Mouse (Mus musculus) liver, embryonic 14.5 days (tissue): ENCODE data around the gene Pphln1. TPM values are rescaled to one million over a fixed set of nuclear protein-coding genes. Genes with fewer than 3 reads are reported as not detected.

Source experiments
- ATAC-seq: fragments of 200-750 bp; cut with Nextera tagmentation; 2 replicates; pipeline ENCODE4 v1.8.0; 2017; ENCODE audit warnings: moderate number of reproducible peaks, mild to moderate bottlenecking, moderate library complexity; ENCODE audit not compliant: insufficient read depth
- DNase-seq, 3 experiments: peaks; one replicate each; pipeline ENCODE4 v3.0.0-alpha.2; 2012 to 2013; ENCODE audit warnings: low read depth in 3 of 3, low spot score in 3 of 3
- H3K27ac ChIP-seq: fragments of 300-500 bp; sonication (generic); 2 replicates; pipeline ENCODE4 v1.5.1; 2014; ENCODE audit warnings: moderate library complexity, mild to moderate bottlenecking, control low read depth, inconsistent platforms
- H3K27me3 ChIP-seq: fragments of 300-500 bp; sonication (generic); 2 replicates; pipeline ENCODE4 v1.6.1; 2014; ENCODE audit warnings: mild to moderate bottlenecking, low read length, moderate library complexity; ENCODE audit not compliant: control insufficient read depth, insufficient read depth
- H3K36me3 ChIP-seq: fragments of 300-500 bp; sonication (generic); replicated peaks from 2 replicates; pipeline ENCODE4 v1.6.1; 2014; ENCODE audit warnings: low read depth; ENCODE audit not compliant: control insufficient read depth, insufficient read depth
- H3K4me1 ChIP-seq, 2 experiments: fragments of 200-500 bp in 1 of 2; fragments of 300-500 bp in 1 of 2; sonication (generic) in 1 of 2; replicated peaks; 2 replicates each; pipeline ENCODE4 v1.6.1; 2012 to 2014; ENCODE audit warnings: antibody characterized with exemption in 1 of 2, inconsistent platforms in 1 of 2, low read length in 1 of 2; ENCODE audit not compliant: control insufficient read depth in 2 of 2, insufficient read depth in 2 of 2
- H3K4me2 ChIP-seq: fragments of 300-500 bp; sonication (generic); 2 replicates; pipeline ENCODE4 v1.6.1; 2014; ENCODE audit warnings: low read depth, mild to moderate bottlenecking, control low read depth, moderate library complexity
- H3K4me3 ChIP-seq, 2 experiments: fragments of 200-500 bp in 1 of 2; fragments of 300-500 bp in 1 of 2; sonication (generic) in 1 of 2; 2 replicates each; pipeline ENCODE4 v1.5.1; 2012 to 2014; ENCODE audit warnings: low read depth in 2 of 2, low read length in 2 of 2, mild to moderate bottlenecking in 2 of 2, control low read depth in 1 of 2, inconsistent platforms in 1 of 2, moderate library complexity in 1 of 2; ENCODE audit not compliant: insufficient read depth in 1 of 2
- H3K9ac ChIP-seq: fragments of 300-500 bp; sonication (generic); replicated peaks from 2 replicates; pipeline ENCODE4 v1.6.1; 2014; ENCODE audit warnings: mild to moderate bottlenecking, control low read depth, moderate library complexity
- H3K9me3 ChIP-seq: fragments of 300-500 bp; sonication (generic); 2 replicates; pipeline ENCODE4 v1.6.1; 2016; ENCODE audit warnings: low read length, mixed read lengths; ENCODE audit not compliant: control insufficient read depth
- CTCF ChIP-seq: IDR thresholded peaks from 2 replicates; pipeline ENCODE4 v1.5.1; 2016; ENCODE audit warnings: antibody characterized with exemption, low read depth, control low read depth
- EP300 ChIP-seq: IDR thresholded peaks from 2 replicates; pipeline ENCODE4 v1.6.1; 2016; ENCODE audit warnings: antibody characterized with exemption, low read depth
- WGBS: fragments of 180-500 bp; shearing (Covaris S2); extraction: QIAGEN DNeasy Blood & Tissue Kit; methylation state at CpG from one replicate; pipeline ENCODE4 v1.1.7; 2014; ENCODE audit not compliant: insufficient replicate concordance; 5-methylcytosine and 5-hydroxymethylcytosine counted together
- polyA plus RNA-seq, 2 experiments: library from polyadenylated mRNA; depleted of rRNA in 1 of 2; stranded (reverse) in 1 of 2; unstranded in 1 of 2; fragments of >200 nt; fragmentation: Nextera tagmentation in 1 of 2; extraction: Ambion mirVana in 1 of 2; gene quantifications; 2 replicates each; pipeline versions ENCODE4 v1.2.1 to v1.2.3; 2012 to 2014

Gene Pphln1
- polyA plus RNA-seq, 2 experiments = 9.6 to 9.7 TPM

GRCm38 (mm10) chr15:93529831-93530702, 131.9 kb downstream of the Pphln1 start:
- Histone ChIP-seq H3K27ac (no peak overlapping the region), H3K9ac (no peak overlapping the region), H3K9me3 (no peaks in the 10 kb centered on the region), H3K4me1 (peaks cover 0 to 12% of the 10 kb centered on the region in 2 experiments; a peak in 2 of 4 replicates), H3K36me3 (no peaks in the 10 kb centered on the region), H3K4me2 (no peak overlapping the region), H3K4me3 (no peak overlapping the region), H3K27me3 (no peaks in the 10 kb centered on the region)
- no peak for DNase-seq
- 44% methylated on average over 12 of the region's 12 CpGs for WGBS
- peak; percentile 50 for ATAC-seq
- TF ChIP-seq EP300 (no peak), CTCF (no peak)

GRCm38 (mm10) chr15:93530703-93531032, 132.5 kb downstream of the Pphln1 start:
- H3K36me3 ChIP-seq = no peaks in the 10 kb centered on the region
- peaks cover 0 to 7% of the 10 kb centered on the region in 2 experiments; a peak in 2 of 4 replicates for H3K4me1 ChIP-seq
- no peak for ATAC-seq
- TF ChIP-seq CTCF = no peak
- no peak for TF ChIP-seq EP300
- DNase-seq = no peak
- H3K4me3 ChIP-seq = no peak overlapping the region
- H3K9me3 ChIP-seq = no peaks in the 10 kb centered on the region
- WGBS = 59% methylated on average over 3 of the region's 3 CpGs
- no peaks in the 10 kb centered on the region for H3K27me3 ChIP-seq
- H3K27ac ChIP-seq = no peak overlapping the region
- no peak overlapping the region for H3K4me2 ChIP-seq
- H3K9ac ChIP-seq = no peak overlapping the region

GRCm38 (mm10) chr15:93536191-93536590, 138.0 kb downstream of the Pphln1 start:
- ATAC-seq (no peak), DNase-seq (no peak)
- Histone ChIP-seq H3K4me2 (no peak overlapping the region), H3K27ac (no peak overlapping the region), H3K9me3 (no peaks in the 10 kb centered on the region), H3K36me3 (no peaks in the 10 kb centered on the region), H3K4me1 (peaks cover 4 to 11% of the 10 kb centered on the region in 2 experiments), H3K9ac (no peak overlapping the region), H3K27me3 (no peaks in the 10 kb centered on the region), H3K4me3 (no peak overlapping the region)
- 53% methylated on average over 4 of the region's 4 CpGs for WGBS
- TF ChIP-seq EP300 = no peak
- TF ChIP-seq CTCF = no peak

- H3K36me3 ChIP-seq = no peaks in the 10 kb centered on the region
- WGBS = 73% methylated on average over 7 of the region's 7 CpGs
- DNase-seq = no peak
- H3K27me3 ChIP-seq = no peaks in the 10 kb centered on the region
- no peak overlapping the region for H3K4me3 ChIP-seq
- no peak for ATAC-seq
- H3K4me1 ChIP-seq = peaks cover 4 to 11% of the 10 kb centered on the region in 2 experiments
- H3K27ac ChIP-seq = no peak overlapping the region
- no peaks in the 10 kb centered on the region for H3K9me3 ChIP-seq
- H3K9ac ChIP-seq = no peak overlapping the region
- no peak for TF ChIP-seq EP300
- TF ChIP-seq CTCF = no peak
- H3K4me2 ChIP-seq = no peak overlapping the region
Observed at GRCm38 (mm10) chr15:93537745-93538144, 139.6 kb downstream of the Pphln1 start.

- H3K4me1 ChIP-seq = peaks cover 4 to 11% of the 10 kb centered on the region in 2 experiments
- no peak overlapping the region for H3K4me3 ChIP-seq
- no peaks in the 10 kb centered on the region for H3K9me3 ChIP-seq
- TF ChIP-seq CTCF = no peak
- TF ChIP-seq EP300 = no peak
- H3K36me3 ChIP-seq = no peaks in the 10 kb centered on the region
- no peak overlapping the region for H3K4me2 ChIP-seq
- ATAC-seq (no peak), DNase-seq (no peak)
- 79% methylated on average over 21 of the region's 21 CpGs for WGBS
- H3K27ac ChIP-seq = no peak overlapping the region
- no peaks in the 10 kb centered on the region for H3K27me3 ChIP-seq
- no peak overlapping the region for H3K9ac ChIP-seq
Observed at GRCm38 (mm10) chr15:93538551-93539205, 140.5 kb downstream of the Pphln1 start.
